Mouse (Mus musculus) neural tube, embryonic 11.5 days (tissue): Measurements from ENCODE around the gene Lpin1. TPM values are rescaled to one million over a fixed set of nuclear protein-coding genes. Genes with fewer than 3 reads are reported as not detected.

Source experiments
- ATAC-seq: fragments of 200-750 bp; cut with Nextera tagmentation; 2 replicates; pipeline ENCODE4 v1.8.0; 2017; ENCODE audit warnings: moderate number of reproducible peaks, mild to moderate bottlenecking, moderate TSS enrichment, moderate library complexity; ENCODE audit not compliant: insufficient read depth, low FRiP score, low TSS enrichment
- DNase-seq: peaks from one replicate; pipeline ENCODE4 v3.0.0-alpha.2; 2015; ENCODE audit warnings: low spot score
- H3K27ac ChIP-seq: fragments of 300-500 bp; sonication (generic); 2 replicates; pipeline ENCODE4 v1.5.1; 2014; ENCODE audit warnings: low read depth, mild to moderate bottlenecking, low read length
- H3K27me3 ChIP-seq: fragments of 300-500 bp; sonication (generic); 2 replicates; pipeline ENCODE4 v1.6.1; 2014; ENCODE audit warnings: mild to moderate bottlenecking, low read length, mixed read lengths; ENCODE audit not compliant: control insufficient read depth, insufficient read depth
- H3K36me3 ChIP-seq: fragments of 300-500 bp; sonication (generic); 2 replicates; pipeline ENCODE4 v1.6.1; 2014; ENCODE audit warnings: mild to moderate bottlenecking, low read length, moderate library complexity, mixed read lengths; ENCODE audit not compliant: control insufficient read depth, insufficient read depth
- H3K4me1 ChIP-seq: fragments of 300-500 bp; sonication (generic); 2 replicates; pipeline ENCODE4 v1.6.1; 2014; ENCODE audit warnings: low read length, mixed read lengths; ENCODE audit not compliant: control insufficient read depth, insufficient read depth
- H3K4me2 ChIP-seq: fragments of 300-500 bp; sonication (generic); 2 replicates; pipeline ENCODE4 v1.6.1; 2014; ENCODE audit warnings: low read depth, mild to moderate bottlenecking, moderate library complexity
- H3K4me3 ChIP-seq: fragments of 300-500 bp; sonication (generic); 2 replicates; pipeline ENCODE4 v1.5.1; 2014; ENCODE audit warnings: low read depth, low read length
- H3K9ac ChIP-seq: fragments of 300-500 bp; sonication (generic); 2 replicates; pipeline ENCODE4 v1.6.1; 2014; ENCODE audit warnings: mild to moderate bottlenecking, low read length
- H3K9me3 ChIP-seq: fragments of 300-500 bp; sonication (generic); 2 replicates; pipeline ENCODE4 v1.6.1; 2016; ENCODE audit warnings: low read length; ENCODE audit not compliant: control insufficient read depth
- WGBS: fragments of 180-500 bp; shearing (Covaris S2); extraction: QIAGEN DNeasy Blood & Tissue Kit; methylation state at CpG from one replicate; pipeline ENCODE4 v1.1.7; 2014; 5-methylcytosine and 5-hydroxymethylcytosine counted together
- polyA plus RNA-seq: library from polyadenylated mRNA; unstranded; fragments of >200 nt; fragmentation: Nextera tagmentation; extraction: Ambion mirVana; gene quantifications from 2 replicates; pipeline ENCODE4 v1.2.1, GENCODE M21; 2014

Gene Lpin1
- polyA plus RNA-seq, 1 experiment from 2014 or later: 12.0 TPM

- H3K4me3 ChIP-seq: no peak overlapping the region
- H3K27me3 ChIP-seq: no peaks in the 10 kb centered on the region
- WGBS: 100% methylated on average over 1 of the region's 1 CpGs
- no peak for DNase-seq
- no peak overlapping the region for H3K4me2 ChIP-seq
- H3K36me3 ChIP-seq: no peaks in the 10 kb centered on the region
- H3K27ac ChIP-seq: no peak overlapping the region
- H3K9ac ChIP-seq: no peak overlapping the region
- no peaks in the 10 kb centered on the region for H3K9me3 ChIP-seq
- no peak for ATAC-seq
- H3K4me1 ChIP-seq: no peaks in the 10 kb centered on the region
These were observed 20.1 kb upstream of the Lpin1 start for GRCm38 (mm10) chr12:16630866-16631185.

GRCm38 (mm10) chr12:16630152-16630865, 19.5 kb upstream of the Lpin1 start:
- no peak for DNase-seq
- no peak overlapping the region for H3K9ac ChIP-seq
- WGBS: 80% methylated on average over 7 of the region's 7 CpGs
- H3K27me3 ChIP-seq: no peaks in the 10 kb centered on the region
- H3K36me3 ChIP-seq: no peaks in the 10 kb centered on the region
- no peak overlapping the region for H3K4me2 ChIP-seq
- no peak overlapping the region for H3K4me3 ChIP-seq
- no peaks in the 10 kb centered on the region for H3K9me3 ChIP-seq
- H3K4me1 ChIP-seq: no peaks in the 10 kb centered on the region
- H3K27ac ChIP-seq: no peak overlapping the region
- ATAC-seq: no peak

GRCm38 (mm10) chr12:16620230-16620629, 9.5 kb upstream of the Lpin1 start:
- 90% methylated on average over 3 of the region's 3 CpGs for WGBS
- DNase-seq (no peak), ATAC-seq (no peak)
- no peaks in the 10 kb centered on the region; the same call in 1 of the 2 replicates for H3K4me1 ChIP-seq
- no peaks in the 10 kb centered on the region for H3K9me3 ChIP-seq
- no peak overlapping the region for H3K4me3 ChIP-seq
- H3K27me3 ChIP-seq: no peaks in the 10 kb centered on the region
- no peak overlapping the region for H3K4me2 ChIP-seq
- H3K36me3 ChIP-seq: no peaks in the 10 kb centered on the region
- no peak overlapping the region for H3K27ac ChIP-seq
- H3K9ac ChIP-seq: no peak overlapping the region

GRCm38 (mm10) chr12:16619453-16619852, 8.7 kb upstream of the Lpin1 start:
- no peak for ATAC-seq

GRCm38 (mm10) chr12:16618512-16619274, 7.9 kb upstream of the Lpin1 start:
- H3K4me2 ChIP-seq: no peak overlapping the region
- no peaks in the 10 kb centered on the region for H3K36me3 ChIP-seq
- WGBS: 31% methylated on average over 12 of the region's 12 CpGs
- H3K4me3 ChIP-seq: no peak overlapping the region
- peak; percentile 72 for ATAC-seq
- H3K9ac ChIP-seq: no peak overlapping the region
- peak; percentile 58 for DNase-seq
- no peak overlapping the region for H3K27ac ChIP-seq
- no peaks in the 10 kb centered on the region; the same call in 1 of the 2 replicates for H3K4me1 ChIP-seq
- no peaks in the 10 kb centered on the region for H3K9me3 ChIP-seq
- H3K27me3 ChIP-seq: no peaks in the 10 kb centered on the region

More at GRCm38 (mm10) chr12:16619453-16619852, 8.7 kb upstream of the Lpin1 start:
- Histone ChIP-seq H3K27ac (no peak overlapping the region), H3K4me3 (no peak overlapping the region), H3K27me3 (no peaks in the 10 kb centered on the region), H3K9ac (no peak overlapping the region), H3K9me3 (no peaks in the 10 kb centered on the region), H3K4me2 (no peak overlapping the region), H3K4me1 (no peaks in the 10 kb centered on the region; the same call in 1 of the 2 replicates), H3K36me3 (no peaks in the 10 kb centered on the region)
- no peak for DNase-seq
- WGBS: 73% methylated on average over 6 of the region's 6 CpGs

GRCm38 (mm10) chr12:16615738-16616137, 5.0 kb upstream of the Lpin1 start:
- no peak overlapping the region for H3K4me2 ChIP-seq
- no peaks in the 10 kb centered on the region for H3K9me3 ChIP-seq
- no peaks in the 10 kb centered on the region for H3K36me3 ChIP-seq
- DNase-seq (no peak), ATAC-seq (no peak)
- H3K4me3 ChIP-seq: no peak overlapping the region
- H3K9ac ChIP-seq: no peak overlapping the region
- H3K4me1 ChIP-seq: no peaks in the 10 kb centered on the region; the same call in 1 of the 2 replicates
- no peaks in the 10 kb centered on the region for H3K27me3 ChIP-seq
- WGBS: 86% methylated on average over 2 of the region's 2 CpGs
- H3K27ac ChIP-seq: no peak overlapping the region

GRCm38 (mm10) chr12:16614556-16614955, 3.8 kb upstream of the Lpin1 start:
- Histone ChIP-seq H3K27me3 (no peaks in the 10 kb centered on the region), H3K36me3 (no peaks in the 10 kb centered on the region), H3K9ac (no peak overlapping the region), H3K4me3 (no peak overlapping the region), H3K4me1 (no peaks in the 10 kb centered on the region; the same call in 1 of the 2 replicates), H3K27ac (no peak overlapping the region), H3K9me3 (no peaks in the 10 kb centered on the region), H3K4me2 (no peak overlapping the region)
- WGBS: 76% methylated on average over 3 of the region's 3 CpGs
- ATAC-seq (no peak), DNase-seq (no peak)

- WGBS: 71% methylated on average over 5 of the region's 5 CpGs
- no peaks in the 10 kb centered on the region for H3K36me3 ChIP-seq
- no peaks in the 10 kb centered on the region for H3K9me3 ChIP-seq
- no peak overlapping the region for H3K9ac ChIP-seq
- H3K4me2 ChIP-seq: no peak overlapping the region
- no peaks in the 10 kb centered on the region for H3K27me3 ChIP-seq
- H3K27ac ChIP-seq: no peak overlapping the region
- no peak overlapping the region for H3K4me3 ChIP-seq
- no peak for DNase-seq
- no peaks in the 10 kb centered on the region for H3K4me1 ChIP-seq
- ATAC-seq: no peak
These were observed 5.1 kb downstream of the Lpin1 start for GRCm38 (mm10) chr12:16605624-16606023.

GRCm38 (mm10) chr12:16602271-16602670, 8.5 kb downstream of the Lpin1 start:
- Histone ChIP-seq H3K27me3 (no peaks in the 10 kb centered on the region), H3K9ac (no peak overlapping the region), H3K4me3 (no peak overlapping the region), H3K9me3 (no peaks in the 10 kb centered on the region), H3K4me1 (no peaks in the 10 kb centered on the region), H3K27ac (no peak overlapping the region), H3K4me2 (no peak overlapping the region), H3K36me3 (no peaks in the 10 kb centered on the region)
- ATAC-seq: no peak
- DNase-seq: no peak
- WGBS: 86% methylated on average over 4 of the region's 4 CpGs
